Mouse (Mus musculus) cerebellum, postnatal 4 days (tissue): ENCODE results near the gene Olfr726.
A peak's percentile ranks its signal among the peaks of the same experiment; 100 is the strongest.

Source experiments
- DNase-seq, 2 experiments: peaks; one replicate each; pipeline ENCODE4 v3.0.0; 2022; ENCODE audit warnings: low spot score in 2 of 2, mixed read lengths in 1 of 2

Olfr726 gene

DNA sequence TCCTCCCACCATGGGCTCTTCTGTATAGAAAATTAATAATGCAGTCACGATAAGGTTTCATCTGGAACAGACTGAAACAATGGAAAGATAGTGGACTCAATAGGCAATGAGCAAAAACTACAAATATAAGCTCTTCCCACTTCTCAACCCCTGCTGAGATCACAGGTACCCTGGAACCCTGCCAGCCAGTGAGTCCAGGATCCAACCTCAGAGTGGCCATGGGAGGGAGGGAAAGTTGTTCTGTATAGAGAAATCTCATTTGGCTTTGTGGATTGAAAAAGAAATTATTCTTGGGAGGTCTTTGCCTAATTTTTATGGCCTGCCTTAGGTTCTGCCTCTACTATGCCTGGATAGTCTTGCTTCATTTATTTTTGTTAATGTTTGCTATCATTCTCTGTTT, at the start of gene Olfr726:
Gene Olfr726 (minus strand): TSS at position 101 of the 400 bp plus-strand sequence.
- DNase-seq = no peak

DNA sequence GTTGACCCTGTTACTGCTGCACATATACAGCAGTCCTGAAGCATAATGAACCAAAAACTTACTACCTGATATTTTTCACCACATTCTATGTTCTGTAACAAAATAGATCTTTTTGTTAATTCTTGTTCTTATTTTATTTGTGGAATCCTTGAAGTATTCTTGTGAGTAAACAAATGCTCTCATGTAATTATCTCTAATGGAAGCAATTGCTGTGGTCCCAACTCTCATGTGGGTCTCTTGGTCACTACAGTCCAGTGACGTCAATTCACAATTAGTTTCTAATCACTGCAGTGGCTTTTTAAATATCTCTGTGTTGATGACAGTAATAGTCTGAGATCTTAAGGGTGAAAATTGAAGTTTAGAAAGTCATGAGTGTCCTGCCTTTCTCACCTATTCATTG, 32.1 kb upstream of the Olfr726 start, which contains the start of gene Olfr727:
Gene Olfr727 (plus strand): TSS at position 301 of the 400 bp plus-strand sequence.
- DNase-seq = no peak

DNA sequence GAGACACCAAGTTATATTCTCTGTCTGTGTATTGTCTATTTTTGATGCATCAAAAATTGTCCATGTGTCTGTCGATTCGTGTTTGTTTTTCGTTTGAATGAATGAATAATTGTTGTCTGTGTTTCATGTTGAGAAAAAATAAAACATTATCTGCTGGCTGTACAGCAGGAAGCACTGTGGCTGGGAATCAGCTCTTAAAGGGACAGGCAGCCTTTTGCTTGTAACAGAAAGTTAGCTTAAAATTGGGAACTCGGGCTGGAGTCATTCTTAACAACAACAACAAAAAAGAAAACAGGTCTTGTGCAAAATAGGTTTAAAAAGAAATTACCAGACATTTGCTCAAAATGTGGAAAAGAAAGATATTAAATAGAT, 28.0 kb downstream of the Olfr726 start:
- no peak for DNase-seq

DNA sequence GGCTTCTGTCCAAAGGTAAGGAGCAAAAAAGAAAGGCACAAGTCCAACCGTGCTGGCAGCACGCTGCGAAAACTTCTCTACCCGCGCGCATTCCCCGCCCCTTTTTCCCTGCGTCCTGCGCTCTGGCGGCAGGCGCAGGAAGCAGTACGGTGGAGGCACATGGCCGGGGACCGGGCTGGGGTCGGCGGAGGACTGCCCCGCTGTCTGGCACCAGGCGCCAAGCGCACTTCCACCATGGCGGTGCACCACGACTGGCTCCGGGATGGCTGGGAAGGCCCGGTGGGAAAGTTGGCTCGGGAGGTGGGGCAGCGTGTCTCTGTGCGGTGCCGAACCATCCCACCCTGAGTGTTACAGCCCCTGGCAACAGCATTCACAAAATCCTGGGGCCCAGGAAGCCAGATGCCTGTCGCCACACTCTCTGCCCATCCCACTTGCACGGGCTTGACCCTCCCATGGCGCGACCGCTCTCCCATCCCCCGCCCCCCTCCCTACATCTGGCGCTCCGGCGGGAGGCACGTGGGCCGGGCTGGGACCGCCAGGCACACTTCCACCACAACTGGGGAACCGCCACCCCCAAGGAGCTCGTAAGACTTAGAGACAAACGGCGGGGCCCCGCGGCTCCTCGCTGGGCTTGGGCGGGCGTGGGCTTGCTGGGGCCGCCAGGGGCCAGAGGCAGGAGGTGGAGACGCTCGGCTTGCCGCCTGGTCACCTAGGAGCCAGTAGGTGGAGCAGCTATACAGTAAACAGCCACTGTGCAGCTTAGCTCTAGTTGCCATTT, 28.6 kb downstream of the Olfr726 start:
- DNase-seq = peak; percentile 25 to 61

DNA sequence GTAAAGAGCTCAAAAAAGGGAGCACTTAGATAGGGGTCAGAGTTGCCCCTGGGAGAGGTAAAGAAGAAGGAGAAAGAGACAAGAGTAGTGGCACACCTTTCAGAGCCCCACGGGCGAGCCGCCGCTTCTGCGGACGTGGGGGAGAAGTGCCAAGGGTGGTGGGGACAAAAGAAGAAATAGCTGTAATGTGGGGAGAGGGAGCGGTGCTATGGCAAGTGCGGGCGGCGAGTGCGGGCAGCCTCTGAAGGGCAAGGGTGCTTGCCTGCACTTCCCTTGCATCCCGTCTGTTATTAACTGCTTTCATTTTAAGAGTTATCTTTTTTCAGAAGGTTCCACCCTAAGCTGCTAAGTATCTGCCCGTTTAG, 29.2 kb downstream of the Olfr726 start:
- no peak for DNase-seq

DNA sequence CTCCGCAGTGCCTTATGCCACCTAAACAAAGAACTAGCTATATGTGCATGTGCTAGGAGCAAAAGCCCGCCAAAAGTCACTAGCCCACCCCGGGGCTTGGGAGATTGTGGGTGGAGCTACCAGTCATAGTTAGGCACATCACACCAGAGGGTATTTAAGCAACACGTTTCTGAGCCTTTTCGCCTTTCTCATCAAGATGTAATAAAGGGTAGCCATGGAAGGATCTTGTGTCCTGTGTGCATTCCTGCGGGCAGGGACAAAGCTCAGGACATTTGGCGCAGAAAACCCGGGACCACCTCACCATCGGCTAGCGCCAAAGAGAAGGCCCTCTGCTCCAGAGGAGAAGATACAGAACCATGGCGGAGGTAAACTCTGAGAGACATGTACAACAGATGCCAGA, 29.6 kb downstream of the Olfr726 start:
- peak in 1 of 2 experiments; percentile 7 for DNase-seq

DNA sequence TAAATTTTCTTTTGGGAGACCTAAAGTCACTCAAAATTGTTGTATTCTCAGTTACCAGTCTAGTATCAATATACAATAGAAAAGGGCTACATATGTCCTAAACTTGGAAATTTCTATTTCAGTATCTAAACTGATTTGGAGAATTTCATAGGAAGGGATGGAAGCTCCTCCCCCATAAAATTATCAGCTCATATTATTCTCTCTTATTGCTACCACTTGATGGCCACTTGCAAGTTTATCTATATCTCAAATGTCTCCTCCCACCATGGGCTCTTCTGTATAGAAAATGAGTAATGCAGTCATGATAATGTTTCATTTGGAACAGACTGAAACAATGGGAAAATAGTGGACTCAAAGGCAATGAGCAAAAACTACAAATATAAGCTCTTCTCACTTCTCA, 50.5 kb downstream of the Olfr726 start, which contains the start of gene Olfr725:
Gene Olfr725 (minus strand): TSS at position 101 of the 400 bp plus-strand sequence.
- DNase-seq = no peak
